Mouse (Mus musculus): ENCODE measurements around the gene Ccdc8.

DNA sequence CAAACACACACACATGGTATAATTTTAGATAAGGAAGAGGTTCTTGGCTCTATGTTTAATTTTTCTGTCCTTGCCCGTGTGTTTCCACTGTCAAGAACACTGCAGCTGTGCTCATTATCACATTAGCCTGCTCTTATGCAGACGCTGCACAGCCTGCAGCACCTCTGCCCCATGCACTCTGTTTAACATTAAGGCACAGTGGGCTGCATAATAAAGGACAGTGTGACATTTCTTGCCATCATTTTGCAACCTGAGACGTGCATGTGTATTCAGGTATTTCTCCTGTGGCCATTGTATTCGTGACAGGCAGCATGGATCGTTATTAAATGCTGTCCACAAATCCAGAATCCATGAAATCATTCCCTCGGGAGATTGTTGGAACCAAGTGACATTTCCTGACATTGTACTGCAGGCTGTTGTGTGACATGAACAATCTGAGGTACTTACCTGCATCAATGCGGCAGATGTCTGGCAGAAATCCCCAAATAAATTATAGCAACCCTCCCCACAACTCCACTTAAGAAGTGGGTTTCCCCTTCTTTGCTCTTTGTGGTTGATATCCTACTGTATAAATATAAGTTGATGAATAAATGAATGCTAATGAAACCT lies 4.9 kb upstream of the Ccdc8 start:
- TF ChIP-seq POLR2A (IDR thresholded peaks at IDR 0.05; ENCODE audit: extremely low read depth, insufficient read depth, low read length) (no peak), CTCF (IDR thresholded peaks at IDR 0.05; ENCODE audit: low read depth, low read length) (no peak)
